Mouse (Mus musculus) MEL (cell line): ENCODE measurements around the gene Igf1r. TPM values are rescaled to one million over a fixed set of nuclear protein-coding genes. Genes with fewer than 3 reads are reported as not detected.

Source experiments
- DNase-seq: peaks from one replicate; pipeline ENCODE4 v3.0.0; 2011; ENCODE audit warnings: low read depth, low spot score
- H3K27ac ChIP-seq: 2 replicates; pipeline ENCODE4 v1.5.1; 2012; ENCODE audit warnings: low read depth, mild to moderate bottlenecking, control low read depth, low read length, moderate library complexity; ENCODE audit not compliant: control insufficient read depth
- H3K27me3 ChIP-seq, 2 experiments: fragments of 150-350 bp in 1 of 2; sonication (generic) in 1 of 2; 2 replicates each; pipeline ENCODE4 v1.6.1; 2012; ENCODE audit warnings: low read length in 2 of 2, mild to moderate bottlenecking in 2 of 2, improper control_type of control experiment in 1 of 2, moderate library complexity in 1 of 2; ENCODE audit not compliant: insufficient read depth in 2 of 2, control insufficient read depth in 1 of 2
- H3K36me3 ChIP-seq, 2 experiments: 2 replicates each; pipeline ENCODE4 v1.6.1; 2012 to 2014; ENCODE audit warnings: low read length in 2 of 2, improper control_type of control experiment in 1 of 2, inconsistent platforms in 1 of 2, mild to moderate bottlenecking in 1 of 2; ENCODE audit not compliant: insufficient read depth in 2 of 2, control insufficient read depth in 1 of 2
- H3K4me1 ChIP-seq, 2 experiments: fragments of 150-350 bp in 1 of 2; sonication (generic) in 1 of 2; 2 replicates each; pipeline ENCODE4 v1.6.1; 2012; ENCODE audit warnings: low read length in 2 of 2, improper control_type of control experiment in 1 of 2, mild to moderate bottlenecking in 1 of 2; ENCODE audit not compliant: insufficient read depth in 2 of 2, control insufficient read depth in 1 of 2
- H3K4me3 ChIP-seq, 2 experiments: fragments of 150-350 bp in 1 of 2; sonication (generic) in 1 of 2; 2 replicates each; pipeline ENCODE4 v1.5.1; 2012; ENCODE audit warnings: low read depth in 2 of 2, low read length in 2 of 2, mild to moderate bottlenecking in 2 of 2, moderate library complexity in 2 of 2, control low read depth in 1 of 2, improper control_type of control experiment in 1 of 2; ENCODE audit not compliant: control insufficient read depth in 1 of 2, insufficient read depth in 1 of 2
- H3K79me2 ChIP-seq: 2 replicates; pipeline ENCODE4 v1.6.1; 2012; ENCODE audit warnings: mild to moderate bottlenecking, low read length, moderate library complexity; ENCODE audit not compliant: control insufficient read depth, poor library complexity, insufficient read depth
- H3K9ac ChIP-seq: 2 replicates; pipeline ENCODE4 v1.6.1; 2012; ENCODE audit warnings: low read depth, mild to moderate bottlenecking, control low read depth, low read length, moderate library complexity; ENCODE audit not compliant: control insufficient read depth, poor library complexity, severe bottlenecking
- H3K9me3 ChIP-seq: fragments of 150-350 bp; sonication (generic); replicated peaks from 2 replicates; pipeline ENCODE4 v1.6.1; 2012; ENCODE audit warnings: mild to moderate bottlenecking, low read length, improper control_type of control experiment, moderate library complexity; ENCODE audit not compliant: insufficient read depth
- BHLHE40 ChIP-seq: IDR thresholded peaks from 2 replicates; pipeline ENCODE4 v1.6.1; 2012; ENCODE audit warnings: low read depth, mild to moderate bottlenecking, inconsistent platforms, low read length, improper control_type of control experiment, borderline replicate concordance
- CHD1 ChIP-seq: IDR thresholded peaks from 2 replicates; pipeline ENCODE4 v1.6.1; 2012; ENCODE audit warnings: low read depth, mild to moderate bottlenecking, inconsistent platforms, low read length, improper control_type of control experiment
- GATA1 ChIP-seq: IDR thresholded peaks from 2 replicates; pipeline ENCODE4 v1.6.1; 2011; ENCODE audit warnings: low read depth, low read length, improper control_type of control experiment
- MAZ ChIP-seq: IDR thresholded peaks from 2 replicates; pipeline ENCODE4 v1.6.1; 2012; ENCODE audit warnings: low read depth, mild to moderate bottlenecking, inconsistent platforms, low read length, improper control_type of control experiment
- MXI1 ChIP-seq: IDR thresholded peaks from 2 replicates; pipeline ENCODE4 v1.6.1; 2011; ENCODE audit warnings: mild to moderate bottlenecking, low read depth, low read length, improper control_type of control experiment
- RAD21 ChIP-seq: IDR thresholded peaks from 2 replicates; pipeline ENCODE4 v1.6.1; 2011; ENCODE audit warnings: mild to moderate bottlenecking, low read depth, low read length, improper control_type of control experiment
- TCF12 ChIP-seq: IDR thresholded peaks from 2 replicates; pipeline ENCODE4 v1.6.1; 2014; ENCODE audit warnings: low read depth, mild to moderate bottlenecking, inconsistent platforms, low read length, improper control_type of control experiment, moderate library complexity
- UBTF ChIP-seq: IDR thresholded peaks from 2 replicates; pipeline ENCODE4 v1.6.1; 2012; ENCODE audit warnings: low read depth, mild to moderate bottlenecking, inconsistent platforms, low read length, improper control_type of control experiment, moderate library complexity, borderline replicate concordance; ENCODE audit not compliant: insufficient read depth
- USF2 ChIP-seq, 2 experiments: IDR thresholded peaks; 2 replicates each; pipeline ENCODE4 v1.6.1; 2011 to 2012; ENCODE audit warnings: improper control_type of control experiment in 2 of 2, low read length in 2 of 2, borderline replicate concordance in 1 of 2, inconsistent platforms in 1 of 2, low read depth in 1 of 2, mild to moderate bottlenecking in 1 of 2; ENCODE audit not compliant: insufficient read depth in 1 of 2
- ZC3H11A ChIP-seq: IDR thresholded peaks from 2 replicates; pipeline ENCODE4 v1.6.1; 2012; ENCODE audit warnings: low read depth, mild to moderate bottlenecking, inconsistent platforms, low read length, improper control_type of control experiment
- ZKSCAN1 ChIP-seq: IDR thresholded peaks from 2 replicates; pipeline ENCODE4 v1.6.1; 2012; ENCODE audit warnings: low read depth, mild to moderate bottlenecking, inconsistent platforms, low read length, improper control_type of control experiment, moderate library complexity
- polyA plus RNA-seq, 2 experiments: library from polyadenylated mRNA; stranded (reverse) in 1 of 2; unstranded in 1 of 2; fragments of >175 nt in 1 of 2; fragments of >200 nt in 1 of 2; gene quantifications; 2 replicates each; pipeline versions ENCODE4 v1.2.1 to v1.2.4; 2012; ENCODE audit warnings: low replicate concordance in 2 of 2, low read depth in 1 of 2; ENCODE audit not compliant: insufficient read length in 2 of 2, insufficient read depth in 1 of 2, missing spikeins in 1 of 2
- total RNA-seq: library from RNA; depleted of rRNA; stranded (reverse); fragments of 300-350 nt; gene quantifications from 2 replicates; pipeline ENCODE4 v1.2.3, GENCODE M21; 2012; rRNA removed

The Igf1r gene
- total RNA-seq, result 11.9 and 13.8 TPM in 2 replicates
- polyA plus RNA-seq, result 10 to 100 TPM in 1 of 2 experiments, not detected in 1; 11.8 TPM

DNA sequence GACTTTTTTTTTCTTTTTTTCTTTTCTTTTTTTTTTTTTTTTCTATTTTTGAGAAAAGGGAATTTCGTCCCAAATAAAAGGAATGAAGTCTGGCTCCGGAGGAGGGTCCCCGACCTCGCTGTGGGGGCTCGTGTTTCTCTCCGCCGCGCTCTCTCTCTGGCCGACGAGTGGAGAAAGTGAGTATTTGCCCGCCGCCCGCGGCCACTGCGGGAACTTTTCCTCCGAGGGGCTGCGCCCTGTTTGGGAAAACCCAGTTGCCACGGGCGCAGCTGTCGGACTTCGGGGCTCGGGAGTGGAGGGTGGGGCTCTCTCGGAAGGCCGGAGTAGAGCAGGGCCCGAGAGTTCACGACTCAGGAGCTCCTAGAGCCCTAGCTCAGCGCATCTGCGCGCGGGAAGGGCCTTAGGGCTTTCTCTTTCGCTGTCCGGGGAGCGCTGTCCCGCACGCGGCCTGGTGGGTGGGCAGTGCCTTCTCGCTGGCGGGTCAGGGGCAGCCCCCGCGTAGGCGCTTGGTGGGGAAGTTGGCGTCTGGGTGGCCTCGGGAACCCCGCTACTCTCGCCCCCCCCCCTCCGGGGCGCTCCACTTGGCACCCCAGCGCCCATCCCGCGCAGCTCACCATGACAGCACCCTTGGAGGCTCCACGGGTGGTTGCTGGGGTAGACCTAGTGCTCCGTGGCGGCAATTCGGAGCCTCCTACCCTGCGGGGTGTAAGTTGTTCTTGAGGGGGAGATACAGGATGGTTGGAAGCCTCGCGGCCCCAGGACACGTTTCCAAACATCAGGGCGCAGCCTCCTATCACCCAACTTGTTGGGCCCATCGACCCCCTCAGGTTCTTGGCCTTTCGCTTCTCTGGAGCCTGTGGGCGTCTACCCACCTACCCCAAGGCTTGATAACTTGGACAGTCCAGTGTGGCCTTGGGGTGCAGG lies at the start of gene Igf1r:
TSS of gene Igf1r (plus strand) at position 51 of the 924 bp plus-strand sequence.
- Histone ChIP-seq H3K36me3 (peaks cover 0 to 9% of the 10 kb centered on the region in 2 experiments; a peak in 2 of 4 replicates), H3K4me3 (peak within 1 kb of the TSS; percentile 95 to 99), H3K27ac (peak within 1 kb of the TSS; percentile 71), H3K9ac (peak within 1 kb of the TSS; percentile 92), H3K27me3 (peaks cover 3 to 10% of the 10 kb centered on the region in 2 experiments; a peak in 3 of 4 replicates), H3K9me3 (no peaks in the 10 kb centered on the region), H3K4me1 (peaks cover 6 to 13% of the 10 kb centered on the region in 2 experiments; a peak in 3 of 4 replicates), H3K79me2 (peaks cover 34% of the 10 kb centered on the region)
- peak; percentile 66 for DNase-seq
- no peak for TF ChIP-seq RAD21
- TF ChIP-seq CHD1, result 0 out of 2 replicates have a peak, but pooled peaks have one; percentile 28
- no peak for TF ChIP-seq USF2 (IDR thresholded peaks at IDR 0.05; ENCODE audit: borderline replicate concordance in 1 of 2, insufficient read depth in 1 of 2, low read depth in 1 of 2, low read length in 2 of 2)
- TF ChIP-seq MXI1, result peak; percentile 56
- TF ChIP-seq UBTF, result 0 out of 2 replicates have a peak, but pooled peaks have one; percentile 31
- peak; percentile 41; the same call in 1 of the 2 replicates for TF ChIP-seq MAZ
- TF ChIP-seq BHLHE40, result no peak
- TF ChIP-seq ZC3H11A, result no peak
- TF ChIP-seq, all 39 proteins: peak for 4

GRCm38 (mm10) chr7:67906358-67906757 lies 46.3 kb upstream of the Igf1r start:
- TF ChIP-seq MAZ (no peak), ZKSCAN1 (no peak), GATA1 (no peak), TCF12 (no peak)
- Histone ChIP-seq H3K79me2 (no peaks in the 10 kb centered on the region), H3K27ac (no peak overlapping the region), H3K27me3 (no peaks in the 10 kb centered on the region), H3K9ac (no peak overlapping the region), H3K4me3 (no peak overlapping the region), H3K4me1 (no peaks in the 10 kb centered on the region), H3K36me3 (no peaks in the 10 kb centered on the region), H3K9me3 (no peaks in the 10 kb centered on the region)
- DNase-seq, result no peak
